Mouse (Mus musculus) forebrain, embryonic 11.5 days (tissue): ENCODE measurements around the gene Cisd1. TPM values are rescaled to one million over a fixed set of nuclear protein-coding genes. Genes with fewer than 3 reads are reported as not detected.
A peak's percentile ranks its signal among the peaks of the same experiment; 100 is the strongest.

Source experiments
- ATAC-seq: fragments of 200-750 bp; cut with Nextera tagmentation; replicated peaks from 2 replicates; pipeline ENCODE4 v1.8.0; 2017; ENCODE audit warnings: moderate TSS enrichment; ENCODE audit not compliant: low FRiP score
- DNase-seq: peaks from one replicate; pipeline ENCODE4 v3.0.0-alpha.2; 2017; ENCODE audit warnings: low spot score
- H3K27ac ChIP-seq: fragments of 300-500 bp; sonication (generic); 2 replicates; pipeline ENCODE4 v1.5.1; 2014; ENCODE audit warnings: low read depth, low read length
- H3K27me3 ChIP-seq: fragments of 300-500 bp; sonication (generic); 2 replicates; pipeline ENCODE4 v1.6.1; 2014; ENCODE audit warnings: mild to moderate bottlenecking, low read length, mixed read lengths; ENCODE audit not compliant: control insufficient read depth, insufficient read depth
- H3K36me3 ChIP-seq: fragments of 300-500 bp; sonication (generic); 2 replicates; pipeline ENCODE4 v1.6.1; 2014; ENCODE audit warnings: mild to moderate bottlenecking, low read length, moderate library complexity, mixed read lengths; ENCODE audit not compliant: control insufficient read depth, insufficient read depth
- H3K4me1 ChIP-seq: fragments of 300-500 bp; sonication (generic); replicated peaks from 2 replicates; pipeline ENCODE4 v1.6.1; 2014; ENCODE audit warnings: low read length, mixed read lengths; ENCODE audit not compliant: control insufficient read depth, insufficient read depth
- H3K4me2 ChIP-seq: fragments of 300-500 bp; sonication (generic); 2 replicates; pipeline ENCODE4 v1.6.1; 2014; ENCODE audit warnings: low read depth, mild to moderate bottlenecking, low read length, moderate library complexity, mixed read lengths; ENCODE audit not compliant: severe bottlenecking
- H3K4me3 ChIP-seq: fragments of 300-500 bp; sonication (generic); 2 replicates; pipeline ENCODE4 v1.5.1; 2014; ENCODE audit warnings: low read depth, low read length
- H3K9ac ChIP-seq: fragments of 300-500 bp; sonication (generic); 2 replicates; pipeline ENCODE4 v1.6.1; 2014; ENCODE audit warnings: low read length
- H3K9me3 ChIP-seq: fragments of 300-500 bp; sonication (generic); 2 replicates; pipeline ENCODE4 v1.6.1; 2016; ENCODE audit warnings: low read length, mixed read lengths; ENCODE audit not compliant: control insufficient read depth
- WGBS: fragments of 180-500 bp; shearing (Covaris S2); extraction: QIAGEN DNeasy Blood & Tissue Kit; methylation state at CpG from one replicate; pipeline ENCODE4 v1.1.7; 2014; 5-methylcytosine and 5-hydroxymethylcytosine counted together
- polyA plus RNA-seq: library from polyadenylated mRNA; unstranded; fragments of >200 nt; fragmentation: Nextera tagmentation; extraction: Ambion mirVana; gene quantifications from 2 replicates; pipeline ENCODE4 v1.2.1, GENCODE M21; 2014

Cisd1 gene
- polyA plus RNA-seq, 1 experiment from 2014 or later, result 137 TPM

DNA sequence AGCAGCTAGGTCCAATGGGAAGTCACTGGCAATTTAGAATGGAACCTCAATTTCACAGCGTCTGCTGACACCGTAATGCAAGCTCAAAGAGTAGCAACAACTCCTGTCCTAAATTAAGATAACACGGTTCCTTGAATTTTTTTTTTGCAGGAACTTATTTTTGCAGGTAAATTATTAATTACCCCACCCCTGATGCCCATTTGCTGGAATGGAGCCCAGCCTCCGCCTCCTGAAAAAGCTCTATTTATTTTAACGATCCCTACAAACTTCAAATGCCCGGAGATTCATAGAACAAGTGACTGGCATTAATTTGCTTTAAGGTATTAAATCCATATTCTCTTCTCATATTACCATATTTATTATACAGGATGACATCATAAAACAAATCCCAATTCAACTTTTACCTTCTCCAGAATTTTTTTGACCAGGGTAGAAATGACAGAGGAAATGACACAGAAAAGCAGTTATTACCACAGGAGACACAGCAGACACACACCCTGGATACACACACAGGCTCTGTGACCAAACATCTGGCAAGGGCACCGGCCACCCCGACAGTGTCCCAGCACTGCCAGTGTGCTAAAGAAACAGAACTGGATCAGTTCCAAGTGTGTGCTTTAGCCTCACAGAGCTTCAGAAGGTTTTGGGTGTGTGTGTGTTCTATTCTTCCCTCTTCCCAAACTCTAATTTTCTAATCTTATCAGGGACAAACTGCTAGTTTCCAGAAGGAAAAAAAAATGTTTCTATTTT lies 6.4 kb downstream of the Cisd1 start:
- no peak overlapping the region for H3K4me3 ChIP-seq
- no peak overlapping the region for H3K27ac ChIP-seq
- DNase-seq (no peak), ATAC-seq (no peak)
- no peak overlapping the region for H3K9ac ChIP-seq
- 83% methylated on average over 8 of the region's 8 CpGs for WGBS
- H3K9me3 ChIP-seq, result no peaks in the 10 kb centered on the region
- H3K4me2 ChIP-seq, result no peak overlapping the region
- no peaks in the 10 kb centered on the region for H3K4me1 ChIP-seq
- H3K27me3 ChIP-seq, result no peaks in the 10 kb centered on the region
- H3K36me3 ChIP-seq, result no peaks in the 10 kb centered on the region; the same call in 1 of the 2 replicates

- 86% methylated on average over 2 of the region's 2 CpGs for WGBS
- H3K4me2 ChIP-seq, result no peak overlapping the region
Observed at GRCm38 (mm10) chr10:71337733-71338132, 7.0 kb downstream of the Cisd1 start.

GRCm38 (mm10) chr10:71332859-71333258 lies 11.9 kb downstream of the Cisd1 start:
- Histone ChIP-seq H3K4me1 (no peaks in the 10 kb centered on the region), H3K4me2 (no peak overlapping the region), H3K9me3 (no peaks in the 10 kb centered on the region), H3K27ac (no peak overlapping the region), H3K36me3 (peaks cover 2% of the 10 kb centered on the region; the same call in 1 of the 2 replicates), H3K9ac (no peak overlapping the region), H3K4me3 (no peak overlapping the region), H3K27me3 (no peaks in the 10 kb centered on the region)
- 94% methylated on average over 9 of the region's 9 CpGs for WGBS
- DNase-seq (peak; percentile 23), ATAC-seq (no peak)

More at GRCm38 (mm10) chr10:71337733-71338132, 7.0 kb downstream of the Cisd1 start:
- Histone ChIP-seq H3K27me3 (no peaks in the 10 kb centered on the region), H3K27ac (no peak overlapping the region), H3K4me3 (no peak overlapping the region), H3K9ac (no peak overlapping the region), H3K4me1 (no peaks in the 10 kb centered on the region), H3K36me3 (no peaks in the 10 kb centered on the region; the same call in 1 of the 2 replicates), H3K9me3 (no peaks in the 10 kb centered on the region)
- no peak for ATAC-seq
- DNase-seq, result no peak

DNA sequence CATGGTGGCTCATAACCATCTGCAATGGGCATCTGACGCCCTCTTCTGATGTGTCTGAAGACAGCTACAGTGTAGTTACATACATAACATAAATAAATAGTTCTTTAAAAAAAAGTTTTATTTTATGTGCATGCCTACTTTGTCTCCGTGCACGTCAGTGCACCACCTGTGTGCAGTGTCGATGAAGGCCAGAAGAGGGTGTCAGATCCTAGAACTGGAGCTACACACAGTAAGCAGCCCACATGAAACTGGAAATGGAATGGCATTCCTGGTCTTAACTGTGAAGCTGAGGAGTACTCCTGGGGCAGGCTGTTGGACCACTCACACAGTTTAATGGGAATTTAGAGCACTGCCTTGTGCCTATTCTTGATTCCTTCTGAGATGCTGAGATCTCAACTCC lies 12.4 kb downstream of the Cisd1 start:
- no peak overlapping the region for H3K9ac ChIP-seq
- peaks cover 2% of the 10 kb centered on the region; the same call in 1 of the 2 replicates for H3K36me3 ChIP-seq
- no peaks in the 10 kb centered on the region for H3K4me1 ChIP-seq
- WGBS, result 94% methylated on average over 4 of the region's 4 CpGs
- no peak for ATAC-seq
- no peak overlapping the region for H3K4me2 ChIP-seq
- no peaks in the 10 kb centered on the region for H3K9me3 ChIP-seq
- no peak overlapping the region for H3K27ac ChIP-seq
- no peak overlapping the region for H3K4me3 ChIP-seq
- peak; percentile 30 for DNase-seq
- no peaks in the 10 kb centered on the region for H3K27me3 ChIP-seq

- Histone ChIP-seq H3K4me1 (no peaks in the 10 kb centered on the region), H3K36me3 (peaks cover 2% of the 10 kb centered on the region; the same call in 1 of the 2 replicates), H3K4me2 (no peak overlapping the region), H3K27ac (no peak overlapping the region), H3K4me3 (no peak overlapping the region), H3K9ac (no peak overlapping the region), H3K27me3 (no peaks in the 10 kb centered on the region), H3K9me3 (no peaks in the 10 kb centered on the region)
- peak; percentile 31 for DNase-seq
- ATAC-seq, result no peak
- 94% methylated on average over 7 of the region's 7 CpGs for WGBS
Observed at GRCm38 (mm10) chr10:71331908-71332307, 12.8 kb downstream of the Cisd1 start.

GRCm38 (mm10) chr10:71330070-71330469 lies 14.7 kb downstream of the Cisd1 start:
- no peaks in the 10 kb centered on the region for H3K9me3 ChIP-seq
- H3K27ac ChIP-seq, result no peak overlapping the region
- no peaks in the 10 kb centered on the region for H3K27me3 ChIP-seq
- no peaks in the 10 kb centered on the region for H3K4me1 ChIP-seq
- H3K4me3 ChIP-seq, result no peak overlapping the region
- peaks cover 2% of the 10 kb centered on the region; the same call in 1 of the 2 replicates for H3K36me3 ChIP-seq
- ATAC-seq (no peak), DNase-seq (peak; percentile 41)
- 95% methylated on average over 12 of the region's 12 CpGs for WGBS
- H3K9ac ChIP-seq, result no peak overlapping the region
- H3K4me2 ChIP-seq, result no peak overlapping the region

GRCm38 (mm10) chr10:71329295-71329694 lies 15.5 kb downstream of the Cisd1 start:
- no peaks in the 10 kb centered on the region for H3K4me1 ChIP-seq
- H3K4me3 ChIP-seq, result no peak overlapping the region
- H3K36me3 ChIP-seq, result peaks cover 2% of the 10 kb centered on the region; the same call in 1 of the 2 replicates
- H3K27me3 ChIP-seq, result no peaks in the 10 kb centered on the region
- no peak overlapping the region for H3K27ac ChIP-seq
- no peaks in the 10 kb centered on the region for H3K9me3 ChIP-seq
- no peak overlapping the region for H3K4me2 ChIP-seq
- no peak overlapping the region for H3K9ac ChIP-seq
- ATAC-seq (no peak), DNase-seq (peak; percentile 15)
- 95% methylated on average over 6 of the region's 6 CpGs for WGBS

DNA sequence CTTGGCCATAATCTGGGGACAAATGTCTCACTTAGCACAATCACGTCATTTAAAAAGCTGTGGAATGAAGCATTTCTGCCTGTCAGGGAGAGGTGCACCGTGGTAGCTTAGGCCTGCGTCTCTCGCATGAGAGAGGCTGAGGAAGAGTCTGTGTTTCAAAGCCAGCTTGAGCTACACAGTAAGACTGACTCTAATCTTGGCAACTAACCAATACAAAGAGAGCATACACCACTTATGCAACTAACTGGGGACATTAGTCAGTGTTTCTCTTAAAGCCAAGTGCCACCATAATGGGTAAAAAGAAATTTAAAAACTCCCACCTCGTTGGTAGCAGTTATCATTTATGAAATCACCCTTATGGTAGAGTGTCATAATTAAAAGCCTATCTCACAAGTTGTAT lies 15.9 kb downstream of the Cisd1 start:
- WGBS, result 91% methylated on average over 5 of the region's 5 CpGs
- H3K27me3 ChIP-seq, result no peaks in the 10 kb centered on the region
- no peak overlapping the region for H3K4me3 ChIP-seq
- H3K9me3 ChIP-seq, result no peaks in the 10 kb centered on the region
- H3K9ac ChIP-seq, result no peak overlapping the region
- no peak overlapping the region for H3K27ac ChIP-seq
- no peaks in the 10 kb centered on the region for H3K4me1 ChIP-seq
- H3K4me2 ChIP-seq, result no peak overlapping the region
- peaks cover 2% of the 10 kb centered on the region; the same call in 1 of the 2 replicates for H3K36me3 ChIP-seq
- no peak for DNase-seq
- ATAC-seq, result no peak

DNA sequence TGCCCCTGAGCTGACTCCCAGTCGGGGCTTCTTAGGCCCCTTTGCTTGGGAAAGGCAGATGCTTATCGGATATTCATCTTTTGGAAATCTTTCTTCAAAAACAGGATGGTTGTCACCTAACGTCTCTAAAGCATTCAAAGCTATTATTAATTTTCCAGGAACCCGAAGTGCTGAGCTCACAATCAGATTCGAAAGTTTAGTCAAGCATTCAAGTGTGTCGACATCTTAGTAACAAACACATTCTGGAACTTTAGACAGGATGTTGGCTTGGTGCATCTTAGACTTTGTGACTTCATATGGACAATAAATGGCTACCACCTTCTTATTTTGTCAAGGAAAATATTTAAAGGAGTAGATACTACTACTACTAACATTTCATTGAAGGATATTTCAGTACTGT lies 16.4 kb downstream of the Cisd1 start:
- no peaks in the 10 kb centered on the region for H3K9me3 ChIP-seq
- H3K4me1 ChIP-seq, result no peaks in the 10 kb centered on the region
- no peak overlapping the region for H3K4me3 ChIP-seq
- no peak overlapping the region for H3K4me2 ChIP-seq
- ATAC-seq (no peak), DNase-seq (no peak)
- WGBS, result 88% methylated on average over 6 of the region's 6 CpGs
- no peak overlapping the region for H3K27ac ChIP-seq
- no peak overlapping the region for H3K9ac ChIP-seq
- H3K27me3 ChIP-seq, result no peaks in the 10 kb centered on the region
- peaks cover 2% of the 10 kb centered on the region; the same call in 1 of the 2 replicates for H3K36me3 ChIP-seq
